Mouse (Mus musculus) cerebellum, adult 11-12 months (tissue): ENCODE results near the gene Akr1b7.

Experiments used
- DNase-seq: peaks from one replicate; pipeline ENCODE4 v3.0.0; 2022

The Akr1b7 gene

GRCm38 (mm10) chr6:34441556-34442257 is 29.6 kb downstream of the Akr1b7 start:
- DNase-seq = no peak

GRCm38 (mm10) chr6:34443791-34444190 is 31.7 kb downstream of the Akr1b7 start:
- DNase-seq = no peak

- DNase-seq = peak; percentile 28
These were observed 35.8 kb downstream of the Akr1b7 start for GRCm38 (mm10) chr6:34447961-34448360.

- DNase-seq = no peak
These were observed 36.6 kb downstream of the Akr1b7 start for GRCm38 (mm10) chr6:34448696-34449095.

GRCm38 (mm10) chr6:34452963-34453770 is 41.0 kb downstream of the Akr1b7 start:
- no peak for DNase-seq

GRCm38 (mm10) chr6:34459456-34459855 is 47.3 kb downstream of the Akr1b7 start:
- no peak for DNase-seq

GRCm38 (mm10) chr6:34460651-34461050 is 48.5 kb downstream of the Akr1b7 start:
- DNase-seq = no peak

- DNase-seq = no peak
These were observed 51.4 kb downstream of the Akr1b7 start for GRCm38 (mm10) chr6:34463582-34463981.

GRCm38 (mm10) chr6:34471434-34472110 is 59.4 kb downstream of the Akr1b7 start:
- no peak for DNase-seq
